Mouse (Mus musculus) heart, postnatal 10 days (tissue): ENCODE measurements around the gene Sgtb. TPM values are rescaled to one million over a fixed set of nuclear protein-coding genes. Genes with fewer than 3 reads are reported as not detected.

Source experiments
- DNase-seq, 2 experiments: peaks; one replicate each; pipeline ENCODE4 v3.0.0; 2021
- intact Hi-C: fragments of 180-260 bp; cut with DNase I; formaldehyde crosslinking; loops from one replicate; pipeline ENCODE4 v1.15.1; 2025
- total RNA-seq, 2 experiments: library from RNA; stranded (reverse); gene quantifications; 2 replicates each; pipeline ENCODE4 v1.2.3; 2021

Gene Sgtb
- total RNA-seq, 2 experiments from 2014 or later, result 2.0 to 2.1 TPM

DNA sequence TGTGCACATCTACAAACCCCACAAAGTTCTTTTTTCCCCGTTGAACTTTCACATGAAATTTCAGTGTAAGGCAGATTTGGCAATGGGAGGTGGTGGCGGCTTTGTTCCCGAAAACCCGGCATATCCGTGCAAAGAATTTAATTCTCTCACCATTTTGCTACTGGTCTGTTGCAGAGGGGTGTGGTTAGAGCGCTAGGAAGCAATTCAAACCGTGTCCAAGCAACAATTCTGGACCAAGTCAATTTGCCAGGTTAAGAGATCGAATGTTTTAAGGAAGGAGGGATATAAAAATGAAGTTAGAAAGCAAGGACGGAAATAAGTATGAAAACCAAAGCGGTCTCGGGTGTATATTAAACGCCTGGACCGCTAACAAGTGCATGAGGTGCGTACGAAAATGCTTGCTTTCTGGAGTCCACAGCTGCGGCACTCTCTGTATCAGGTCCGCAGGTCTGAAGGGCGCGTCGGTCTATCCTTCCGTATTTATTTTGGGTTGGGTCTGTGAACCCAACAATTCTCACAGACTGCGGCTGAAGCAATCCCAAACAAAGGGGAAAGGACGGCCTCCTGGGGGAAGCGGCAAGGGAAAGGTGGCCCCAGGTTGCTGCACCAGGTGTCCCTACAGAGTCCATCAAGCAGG is 772 bp upstream of the Sgtb start:
- peak; percentile 24 to 40 for DNase-seq
- intact Hi-C loops, result no loop called here

DNA sequence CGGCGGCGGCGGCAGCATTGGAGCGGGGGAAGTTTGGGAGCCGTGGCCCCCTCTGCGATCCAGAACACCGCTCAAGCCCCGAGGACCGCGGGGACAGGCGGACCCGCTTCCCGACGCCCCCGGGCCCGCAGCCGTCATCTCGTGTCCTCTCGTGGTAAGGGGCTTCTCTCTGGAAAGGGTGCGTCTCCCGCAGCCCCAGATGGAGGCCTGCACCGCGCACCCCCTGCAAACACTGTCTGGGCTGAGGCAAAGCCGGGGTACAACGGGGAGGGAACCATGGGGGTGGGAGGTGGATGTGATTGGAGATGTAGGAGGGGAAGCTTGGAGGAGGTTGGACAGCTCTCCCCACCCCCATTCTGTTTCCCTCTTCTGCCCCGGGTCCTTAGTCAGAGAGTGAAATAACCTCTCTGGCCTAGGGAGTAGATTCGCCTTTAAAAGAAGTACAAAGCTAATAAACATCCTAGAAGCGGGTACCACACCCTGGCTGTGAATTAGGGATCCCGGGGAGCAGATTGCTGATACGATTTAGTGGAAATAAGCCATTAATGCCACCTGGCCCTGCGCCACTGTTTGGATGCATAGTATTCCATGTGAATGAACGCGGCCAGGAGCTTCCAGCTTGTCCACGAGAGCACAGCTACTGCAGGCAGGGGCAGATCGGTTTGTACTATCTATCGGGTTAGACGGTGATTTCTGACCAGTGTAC is 428 bp downstream of the Sgtb start:
- DNase-seq, result no peak
- intact Hi-C loops, result no loop called here

DNA sequence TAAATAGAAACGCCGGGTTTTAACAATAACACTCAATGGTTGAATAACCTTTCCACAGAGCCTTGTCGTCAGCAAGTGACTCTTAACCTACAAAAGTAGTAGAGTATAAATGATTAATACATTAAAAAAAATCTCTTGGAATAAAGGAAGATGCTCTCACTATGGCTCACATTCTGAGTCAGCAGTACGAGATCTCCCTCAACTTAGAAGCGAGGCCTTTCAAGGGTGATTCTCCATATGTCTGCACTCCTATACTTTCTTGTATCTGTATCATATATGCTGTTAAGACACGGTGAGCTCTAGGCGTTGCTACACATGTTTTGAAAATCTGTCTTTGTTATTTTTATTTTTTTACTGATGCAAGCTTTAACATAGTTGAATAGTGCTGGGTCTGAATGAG is 985 bp downstream of the Sgtb start:
- DNase-seq, result no peak
- intact Hi-C loops, result no loop called here

DNA sequence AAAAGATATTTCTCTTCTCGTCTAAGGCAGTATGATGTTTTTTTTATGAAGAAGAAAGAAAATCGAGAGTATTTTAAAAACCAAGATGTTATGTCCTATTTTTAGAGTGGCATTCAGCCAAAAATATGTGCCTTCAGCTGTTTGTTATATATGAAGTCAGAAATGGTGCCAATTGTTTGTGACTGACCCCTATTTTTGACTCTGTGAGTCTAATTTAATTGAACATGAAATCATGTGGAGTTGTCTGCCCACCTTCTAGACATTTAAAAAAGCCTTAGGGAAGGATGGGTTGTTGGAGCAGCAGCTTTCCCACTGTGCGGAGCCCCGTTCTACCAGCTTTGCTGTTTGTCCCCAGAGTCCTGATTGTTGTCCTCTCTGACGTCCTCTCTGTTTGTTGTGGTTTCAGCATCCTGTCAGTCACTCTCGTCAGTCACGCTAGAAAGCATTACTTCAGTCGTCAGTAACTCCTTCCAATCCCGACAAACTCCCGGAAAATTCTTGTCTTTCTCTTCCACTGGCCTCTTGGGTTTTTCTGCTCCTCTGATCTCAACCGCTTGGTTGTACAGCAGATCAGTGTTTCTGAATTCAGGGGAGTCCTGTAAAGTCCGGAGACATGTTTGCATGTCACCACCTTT is 2.8 kb downstream of the Sgtb start:
- intact Hi-C loops, result no loop called here
- DNase-seq, result no peak

DNA sequence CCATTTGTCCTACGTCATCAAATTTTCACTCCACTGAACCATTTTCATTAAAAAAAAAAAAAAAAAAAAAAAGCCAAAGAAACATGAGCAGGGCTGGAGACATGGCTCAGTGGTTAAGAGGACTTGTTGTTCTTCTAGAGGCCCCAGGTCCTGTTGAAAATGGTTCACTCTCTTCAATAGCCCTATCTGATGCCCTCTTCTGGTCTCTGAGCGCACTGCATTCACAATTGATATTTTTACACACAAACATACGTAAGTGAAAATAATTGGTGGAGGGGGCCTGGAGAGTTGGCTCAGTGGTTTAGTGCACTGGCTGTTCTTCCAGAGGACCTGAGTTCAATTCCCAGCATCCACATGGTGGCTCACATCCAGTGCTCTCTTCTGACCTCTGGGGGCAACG is 4.2 kb downstream of the Sgtb start:
- intact Hi-C loops, result no loop called here
- no peak for DNase-seq

DNA sequence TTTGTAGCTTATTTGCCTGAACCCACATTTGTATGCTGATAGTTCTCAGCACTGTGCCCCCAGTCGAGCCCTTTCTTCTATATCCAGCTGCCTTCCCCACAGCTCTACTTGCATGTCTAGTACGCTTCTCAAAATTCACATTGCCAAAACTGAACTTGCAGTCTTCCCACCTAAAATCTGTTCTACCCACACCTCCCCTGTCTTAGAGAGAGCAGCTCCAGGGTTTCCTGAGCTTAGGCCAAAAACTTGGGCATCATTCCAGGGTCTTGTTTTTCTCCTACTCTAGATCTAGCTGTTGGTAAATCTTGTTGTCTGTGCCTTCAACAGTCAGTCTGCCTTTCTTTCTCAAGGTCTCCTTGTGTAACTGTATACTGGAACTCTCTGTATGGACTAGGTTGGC is 5.3 kb downstream of the Sgtb start:
- DNase-seq, result no peak
- intact Hi-C loops, result no loop called here

DNA sequence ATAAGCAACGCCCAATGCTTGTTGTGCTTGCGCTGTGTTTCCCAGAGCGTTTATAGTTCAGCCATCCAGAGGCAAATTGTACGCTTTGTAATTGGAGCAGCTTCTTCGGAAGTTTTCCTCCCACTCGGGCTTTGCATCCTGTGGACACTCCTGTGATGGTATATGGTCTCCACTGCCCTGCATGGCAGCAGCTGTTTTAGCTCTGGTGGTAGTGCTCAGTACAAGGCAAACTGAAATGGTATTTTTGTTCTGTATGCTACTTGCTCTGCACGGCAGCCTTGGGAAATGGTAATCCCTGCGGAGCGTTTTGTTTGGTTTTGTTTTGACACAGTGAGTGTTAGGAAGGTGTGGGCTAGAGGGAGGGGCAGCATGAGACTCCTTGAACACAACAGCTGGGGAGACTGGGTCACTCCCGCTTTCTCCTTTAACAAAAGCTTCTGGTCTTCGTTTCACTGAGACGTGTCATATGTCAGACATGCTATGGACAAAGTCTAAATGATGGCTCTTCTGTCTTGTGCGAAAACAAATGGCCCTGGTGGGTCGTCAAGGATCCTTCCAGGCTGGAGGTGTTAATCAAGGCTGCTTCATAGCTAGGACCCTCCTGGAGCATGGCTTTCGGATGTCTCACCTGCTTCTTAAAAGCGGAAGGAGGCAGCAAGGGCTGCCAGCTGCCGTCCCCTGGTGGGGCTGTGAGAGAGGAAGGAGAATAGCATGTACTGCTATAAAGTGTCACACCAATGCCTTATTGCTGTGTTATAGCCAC is 12.7 kb downstream of the Sgtb start:
- no peak for DNase-seq
- intact Hi-C loops, result no loop called here

DNA sequence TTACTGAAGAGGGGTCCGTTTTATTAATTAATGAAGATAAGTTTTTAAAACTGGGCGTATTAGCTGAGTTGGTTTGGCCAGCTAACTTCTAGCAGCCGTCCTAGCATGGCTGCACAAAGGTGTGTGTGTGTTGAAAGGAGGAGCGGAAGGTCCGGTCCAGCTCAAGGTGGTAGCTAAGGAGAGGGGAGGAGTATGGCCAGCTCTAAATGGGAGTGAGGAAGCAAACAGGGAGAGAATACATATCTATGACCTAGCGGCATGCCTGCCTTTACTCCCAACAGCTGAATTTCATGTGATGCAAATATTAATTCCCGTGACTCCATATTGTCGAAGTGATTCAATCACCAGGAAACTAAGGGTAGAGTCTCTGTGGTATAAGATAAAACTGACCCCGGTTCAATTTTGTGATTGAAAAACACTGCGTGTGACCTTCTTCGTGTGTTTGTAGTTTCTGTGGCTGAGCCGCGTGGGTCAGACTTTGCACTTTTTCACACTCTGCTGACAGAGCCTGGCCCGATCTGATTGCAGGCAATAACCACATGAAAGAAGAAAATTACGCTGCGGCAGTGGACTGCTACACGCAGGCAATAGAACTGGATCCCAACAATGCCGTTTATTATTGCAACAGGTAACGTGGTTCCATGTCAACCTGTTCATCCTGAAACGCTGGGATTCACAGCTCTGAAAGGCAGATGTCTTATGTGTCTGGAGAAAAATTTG is 14.3 kb downstream of the Sgtb start:
- DNase-seq, result no peak
- intact Hi-C loops, result no loop called here

DNA sequence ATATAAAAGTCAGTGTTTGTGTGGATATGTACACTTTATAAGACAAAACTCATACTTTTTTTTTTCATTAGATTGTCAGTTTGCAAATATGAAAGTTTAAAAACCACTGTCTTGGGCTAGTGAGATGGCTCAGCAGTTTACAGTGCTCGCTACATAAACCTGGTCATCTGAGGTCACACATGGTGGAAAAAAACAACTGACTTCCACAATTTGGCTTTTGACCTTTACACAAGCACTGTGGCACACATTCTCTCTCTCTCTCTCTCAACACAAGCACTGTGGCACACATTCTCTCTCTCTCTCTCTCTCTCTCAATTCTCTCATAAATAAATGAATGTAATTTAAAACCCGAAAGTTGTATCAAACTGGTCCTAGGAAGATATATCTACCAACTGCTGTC is 23.0 kb downstream of the Sgtb start:
- intact Hi-C loops, result no loop called here
- no peak for DNase-seq

DNA sequence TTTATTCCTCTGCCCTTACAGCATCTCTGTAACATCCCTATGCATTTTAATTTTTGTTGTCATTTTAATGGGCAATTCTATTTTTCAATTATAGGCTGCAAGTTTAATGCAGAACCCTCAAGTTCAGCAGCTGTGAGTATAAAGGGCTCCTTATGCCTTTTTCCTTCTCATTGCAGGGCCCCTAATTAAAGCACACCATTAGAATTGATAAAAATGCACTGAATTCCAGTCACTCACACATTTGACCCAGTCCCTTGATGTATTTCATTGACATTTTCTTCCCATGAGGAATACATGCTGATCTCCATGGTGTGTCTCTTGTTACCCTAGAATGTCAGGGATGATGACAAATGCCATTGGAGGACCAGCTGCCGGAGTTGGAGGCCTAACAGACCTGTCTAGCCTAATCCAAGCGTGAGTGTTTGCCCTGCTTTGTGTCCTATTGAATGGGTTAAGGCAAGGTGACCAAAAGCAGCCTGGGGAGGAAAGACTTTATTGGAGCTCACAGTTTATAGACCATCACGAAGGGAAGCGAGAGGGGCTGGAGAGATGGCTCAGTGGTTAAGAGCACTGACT is 25.1 kb downstream of the Sgtb start:
- no peak for DNase-seq
- intact Hi-C loops, result no loop called here

DNA sequence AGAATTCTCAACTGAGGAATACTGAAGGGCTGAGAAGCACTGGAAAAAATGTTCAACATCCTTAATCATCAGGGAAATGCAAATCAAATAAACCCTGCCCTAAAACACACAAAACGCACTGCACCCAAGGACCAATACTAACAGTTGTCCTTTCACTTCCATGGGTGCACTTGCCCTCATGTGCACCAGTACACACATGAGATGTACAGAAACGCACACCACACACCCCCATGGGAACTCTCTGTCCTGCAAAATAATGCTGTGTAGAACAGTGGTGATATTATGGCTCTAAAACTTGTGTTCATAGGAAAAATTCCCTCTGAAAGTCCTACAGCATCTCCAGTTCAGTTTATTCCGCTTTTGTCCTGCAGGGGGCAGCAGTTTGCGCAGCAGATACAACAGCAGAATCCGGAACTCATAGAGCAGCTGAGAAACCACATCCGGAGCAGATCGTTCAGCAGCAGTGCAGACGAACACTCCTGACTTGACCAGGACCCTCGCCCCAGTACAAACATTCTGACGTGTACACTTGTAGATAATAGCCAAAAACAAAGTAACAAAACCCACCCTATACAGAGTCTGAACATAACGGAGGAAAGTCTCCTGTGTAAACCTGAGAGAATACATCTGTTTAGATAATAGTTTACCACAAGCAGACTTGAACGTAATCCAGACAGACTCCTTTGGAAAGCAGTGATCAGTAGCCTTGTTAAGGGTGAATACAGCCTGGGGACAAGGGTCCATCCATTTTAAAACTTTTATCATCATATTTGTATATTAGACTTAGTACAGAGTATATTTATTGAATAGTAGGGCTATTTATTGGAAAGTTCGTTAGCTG is 30.0 kb downstream of the Sgtb start:
- intact Hi-C loops, result no loop called here
- peak; percentile 73 to 85 for DNase-seq

DNA sequence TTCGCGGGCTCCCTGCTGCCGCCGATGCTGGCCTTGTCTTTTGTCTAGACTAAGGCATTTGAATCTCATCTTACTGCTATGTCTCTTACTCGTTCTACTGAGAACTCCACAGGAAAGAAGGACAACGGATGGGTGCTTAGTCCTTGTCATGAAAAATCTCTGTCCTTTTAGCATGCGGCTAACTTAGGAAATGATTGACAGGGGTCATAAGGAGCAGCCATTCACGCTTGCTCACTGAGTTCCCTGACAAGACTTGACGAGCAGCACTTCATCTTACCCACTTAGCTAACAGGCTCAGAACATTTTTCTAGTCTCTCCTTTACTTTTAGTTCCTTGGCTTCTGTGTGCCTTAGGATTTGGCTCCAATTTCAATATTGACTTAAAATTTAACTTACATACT is 35.3 kb downstream of the Sgtb start:
- intact Hi-C loops, result no loop called here
- no peak for DNase-seq

DNA sequence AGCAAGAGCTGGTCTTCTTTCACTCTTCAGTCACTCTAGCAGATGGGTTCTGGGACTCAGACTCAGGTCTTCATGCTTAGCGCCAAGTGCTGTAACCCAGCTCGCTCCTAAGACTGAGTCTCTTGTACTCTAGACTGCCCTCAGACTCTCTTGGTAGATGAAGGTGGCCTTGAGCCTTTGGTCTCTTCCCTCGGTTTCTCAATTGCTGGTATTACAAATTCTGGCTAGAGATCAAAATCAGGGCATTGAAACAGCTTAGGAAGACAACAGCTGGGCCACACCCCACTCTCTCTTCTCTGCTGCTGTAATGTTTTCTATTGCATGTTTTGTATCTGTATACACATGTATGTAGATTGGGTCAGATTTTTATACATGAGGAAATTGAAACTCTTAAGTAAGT is 36.1 kb downstream of the Sgtb start:
- no peak for DNase-seq
- intact Hi-C loops, result no loop called here

DNA sequence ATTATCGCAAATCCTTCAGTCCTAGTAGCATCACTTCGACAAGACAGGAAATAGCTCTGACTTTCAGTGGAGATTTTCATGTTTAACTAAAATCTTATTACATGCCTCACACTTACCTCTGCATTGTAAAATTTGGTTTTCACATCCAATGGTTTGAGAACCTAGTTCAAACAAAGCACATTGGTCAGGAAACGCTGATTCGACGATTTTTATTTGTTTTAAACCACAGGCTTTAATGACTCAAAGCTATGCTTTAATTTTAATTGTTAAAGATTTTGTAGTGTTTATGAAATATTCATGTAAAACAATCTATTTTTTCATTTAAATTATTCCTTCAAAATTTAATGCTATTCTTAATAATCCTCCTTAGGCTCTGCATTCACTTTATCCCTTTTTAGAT is 44.6 kb downstream of the Sgtb start:
- intact Hi-C loops, result no loop called here
- DNase-seq, result no peak

DNA sequence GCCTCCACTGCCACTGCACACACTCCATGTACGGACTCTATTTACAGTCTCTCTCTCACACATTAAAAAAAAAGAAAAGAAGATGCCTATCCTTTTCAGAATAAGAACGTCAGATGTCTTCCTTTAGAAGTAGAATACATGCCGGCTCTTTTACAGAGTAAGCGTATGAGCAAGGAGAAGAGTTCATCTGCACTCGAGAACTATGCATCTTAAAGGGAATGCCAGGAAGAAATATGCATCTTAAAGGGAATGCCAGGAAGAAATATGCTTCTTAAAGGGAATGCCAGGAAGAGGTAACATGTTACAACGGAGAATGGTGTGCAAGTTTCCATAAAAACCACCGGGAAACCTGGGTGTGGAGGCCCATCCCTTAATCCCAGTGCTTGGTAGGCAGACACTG is 45.6 kb downstream of the Sgtb start:
- intact Hi-C loops, result no loop called here
- DNase-seq, result no peak

DNA sequence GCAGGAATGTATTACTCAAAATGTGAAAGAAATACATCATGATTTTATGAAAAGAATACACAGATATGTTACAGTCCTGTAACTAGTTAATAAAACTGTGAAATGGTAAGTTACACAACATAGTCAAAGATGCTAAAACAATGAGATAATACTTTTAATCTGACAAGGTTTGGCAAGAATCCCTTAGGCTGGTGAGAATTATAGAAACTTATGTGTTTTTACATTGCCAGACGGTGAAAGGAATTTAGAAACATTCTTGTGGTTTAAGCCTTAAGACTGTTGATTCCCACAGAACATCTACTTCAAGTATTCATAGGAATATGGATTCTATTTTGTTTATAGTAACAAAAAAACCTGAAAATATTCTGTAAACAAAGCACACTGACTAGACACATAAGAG is 46.1 kb downstream of the Sgtb start:
- intact Hi-C loops, result no loop called here
- no peak for DNase-seq

DNA sequence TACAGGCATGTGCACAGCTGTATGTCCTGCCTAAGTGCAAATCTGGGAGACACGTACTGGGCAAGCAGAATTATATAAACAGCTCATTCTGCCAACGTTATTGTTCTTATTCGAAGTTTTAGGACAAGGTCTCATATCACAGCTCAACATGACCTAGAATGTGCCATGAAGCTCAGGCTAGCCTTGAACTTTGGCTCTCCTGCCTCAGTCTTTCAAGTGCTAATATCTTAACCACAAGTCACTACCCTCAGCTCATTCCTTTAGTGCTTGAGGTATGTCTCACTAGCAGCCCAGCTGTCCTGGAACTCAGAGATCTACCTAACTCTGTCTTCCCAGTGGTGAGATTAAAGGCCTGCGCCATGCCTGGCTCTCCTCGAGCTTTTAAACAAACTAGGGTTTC is 62.2 kb downstream of the Sgtb start:
- DNase-seq, result no peak
- intact Hi-C loops, result no loop called here

DNA sequence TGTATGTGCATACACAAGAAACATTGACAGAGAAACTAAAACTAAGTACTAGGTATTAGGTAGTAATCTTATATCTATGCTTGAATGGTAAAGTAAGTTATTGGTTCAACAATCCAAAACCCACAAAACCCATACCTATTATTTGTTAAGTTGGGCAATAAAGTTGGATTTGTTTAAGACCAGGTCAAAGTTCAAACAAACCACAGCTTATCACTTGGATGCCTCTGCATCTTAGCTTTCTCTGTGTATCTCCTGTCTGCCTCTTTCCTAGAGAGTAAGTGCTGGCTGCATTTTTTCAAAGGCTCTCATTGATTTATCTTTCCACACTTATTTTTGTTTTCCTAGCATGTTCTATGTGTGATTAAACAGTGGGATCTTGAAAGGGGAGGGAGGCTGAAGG is 63.0 kb downstream of the Sgtb start:
- intact Hi-C loops, result no loop called here
- no peak for DNase-seq

DNA sequence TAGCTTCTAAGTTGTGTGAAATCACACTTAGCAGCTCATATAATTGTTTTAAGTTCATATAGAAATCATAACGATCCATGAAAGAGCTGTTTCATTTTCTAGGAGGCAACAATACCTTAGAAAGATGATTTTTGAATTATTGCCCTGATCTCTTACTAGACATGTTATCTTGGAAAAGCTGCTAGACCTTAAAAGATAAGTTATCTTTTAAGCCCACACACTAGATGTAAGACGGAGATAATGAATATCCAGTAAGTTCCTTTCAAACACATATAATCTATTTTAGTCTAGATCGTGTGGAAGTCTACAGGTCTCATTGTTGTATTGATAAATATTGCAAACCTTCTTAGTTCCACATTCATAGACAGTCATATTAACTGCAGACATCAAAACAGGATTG is 67.3 kb downstream of the Sgtb start:
- no peak for DNase-seq
- intact Hi-C loops, result no loop called here
